Mouse (Mus musculus): ENCODE data around the gene Pdpk1. TPM values are rescaled to one million over a fixed set of nuclear protein-coding genes. Genes with fewer than 3 reads are reported as not detected.

Pdpk1 gene
- polyA plus RNA-seq, 1 experiment: 44.7 TPM

DNA sequence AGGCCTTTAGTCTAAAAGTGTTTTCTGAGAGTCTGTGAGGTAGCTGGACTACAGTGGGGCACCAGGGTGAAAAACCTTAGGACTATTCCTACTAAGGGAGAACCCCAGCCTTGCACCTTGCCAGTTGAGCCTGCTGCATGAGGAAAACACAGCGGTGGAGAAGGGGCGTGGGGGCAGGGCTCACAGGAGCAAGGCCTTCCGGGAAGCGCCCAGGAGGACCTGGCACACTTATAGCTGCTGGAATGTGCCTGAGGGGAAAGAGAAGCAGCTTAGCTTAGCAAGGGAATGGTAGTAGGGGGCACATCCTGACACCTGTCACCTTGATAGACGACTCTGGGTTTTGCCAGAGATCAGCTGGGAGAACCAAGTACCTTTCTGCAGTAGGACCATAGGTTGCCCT lies 10.7 kb upstream of the Pdpk1 start:
- TF ChIP-seq CTCF (IDR thresholded peaks at IDR 0.05; ENCODE audit: low read depth, low read length): no peak
- no peak for TF ChIP-seq EP300 (IDR thresholded peaks at IDR 0.05; ENCODE audit: insufficient read depth, low read depth, low read length)
- TF ChIP-seq POLR2A (IDR thresholded peaks at IDR 0.05; ENCODE audit: insufficient read depth, low read length): no peak
- H3K27me3 ChIP-seq (ENCODE audit: control insufficient read depth, insufficient read depth, low read length, poor library complexity, severe bottlenecking): no peaks in the 10 kb centered on the region
- H3K36me3 ChIP-seq (ENCODE audit: control insufficient read depth, insufficient read depth, low read length, poor library complexity, severe bottlenecking): 0 out of 2 replicates have a peak, but pooled peaks cover 1% of the 10 kb centered on the region
- no peaks in the 10 kb centered on the region for H3K9me3 ChIP-seq (replicated peaks; ENCODE audit: control insufficient read depth, insufficient read depth, low read length, poor library complexity, severe bottlenecking)
- no peak overlapping the region for H3K9ac ChIP-seq (ENCODE audit: low read depth, poor library complexity, severe bottlenecking)
- no peaks in the 10 kb centered on the region for H3K4me1 ChIP-seq (ENCODE audit: control insufficient read depth, insufficient read depth, low read length)
- no peak overlapping the region for H3K27ac ChIP-seq (ENCODE audit: insufficient read depth, low read length)
- H3K4me3 ChIP-seq (ENCODE audit: low read depth, low read length): no peak overlapping the region

DNA sequence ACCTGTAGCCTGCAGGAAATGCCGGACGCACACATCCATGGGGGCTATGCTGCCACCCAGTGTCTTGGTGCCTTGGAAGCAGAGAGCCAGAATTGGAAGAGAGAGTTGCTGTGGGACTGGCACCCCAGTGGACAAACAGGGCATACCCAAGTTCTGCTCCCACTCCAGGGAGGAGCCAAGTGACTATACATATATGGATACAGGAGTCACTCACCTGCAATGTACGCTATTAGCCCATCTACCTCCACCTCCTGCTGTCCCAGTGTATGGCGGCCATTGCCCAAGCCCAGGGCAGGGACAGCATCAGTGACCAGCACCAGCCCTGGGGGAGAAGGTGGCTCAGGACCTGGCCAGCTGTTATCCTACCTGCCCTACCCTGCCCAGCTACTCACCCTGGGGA lies 6.8 kb upstream of the Pdpk1 start:
- Histone ChIP-seq H3K36me3 (ENCODE audit: control insufficient read depth, insufficient read depth, low read length, poor library complexity, severe bottlenecking) (no peaks in the 10 kb centered on the region), H3K27ac (ENCODE audit: insufficient read depth, low read length) (no peak overlapping the region), H3K27me3 (ENCODE audit: control insufficient read depth, insufficient read depth, low read length, poor library complexity, severe bottlenecking) (no peaks in the 10 kb centered on the region), H3K4me1 (ENCODE audit: control insufficient read depth, insufficient read depth, low read length) (no peaks in the 10 kb centered on the region), H3K9ac (ENCODE audit: low read depth, poor library complexity, severe bottlenecking) (no peak overlapping the region), H3K4me3 (ENCODE audit: low read depth, low read length) (no peak overlapping the region), H3K9me3 (replicated peaks; ENCODE audit: control insufficient read depth, insufficient read depth, low read length, poor library complexity, severe bottlenecking) (no peaks in the 10 kb centered on the region)
- no peak for TF ChIP-seq EP300 (IDR thresholded peaks at IDR 0.05; ENCODE audit: insufficient read depth, low read depth, low read length)
- no peak for TF ChIP-seq CTCF (IDR thresholded peaks at IDR 0.05; ENCODE audit: low read depth, low read length)
- TF ChIP-seq POLR2A (IDR thresholded peaks at IDR 0.05; ENCODE audit: insufficient read depth, low read length): no peak

DNA sequence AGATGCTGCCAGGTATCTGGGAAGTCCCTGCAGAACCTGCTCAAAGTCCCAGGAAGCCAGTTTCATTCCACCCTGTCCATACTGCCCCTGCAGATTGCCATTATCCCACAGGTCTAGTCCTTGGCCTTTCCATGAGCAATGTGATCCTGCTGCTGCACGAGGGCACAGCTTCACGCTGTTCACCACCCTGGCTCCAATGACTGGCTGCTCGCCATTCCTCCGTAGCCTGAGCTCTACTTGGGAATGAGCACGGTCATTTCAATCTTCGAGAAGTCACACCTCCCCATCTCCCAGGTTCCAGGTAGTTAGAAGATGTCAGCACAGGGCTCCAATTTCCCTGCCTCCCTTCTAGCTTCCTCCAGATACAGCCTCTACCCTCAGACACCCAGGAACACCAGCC lies 6.4 kb upstream of the Pdpk1 start:
- no peaks in the 10 kb centered on the region for H3K4me1 ChIP-seq (ENCODE audit: control insufficient read depth, insufficient read depth, low read length)
- H3K36me3 ChIP-seq (ENCODE audit: control insufficient read depth, insufficient read depth, low read length, poor library complexity, severe bottlenecking): no peaks in the 10 kb centered on the region
- H3K27me3 ChIP-seq (ENCODE audit: control insufficient read depth, insufficient read depth, low read length, poor library complexity, severe bottlenecking): no peaks in the 10 kb centered on the region
- H3K9me3 ChIP-seq (replicated peaks; ENCODE audit: control insufficient read depth, insufficient read depth, low read length, poor library complexity, severe bottlenecking): no peaks in the 10 kb centered on the region
- TF ChIP-seq POLR2A (IDR thresholded peaks at IDR 0.05; ENCODE audit: insufficient read depth, low read length) (no peak), CTCF (IDR thresholded peaks at IDR 0.05; ENCODE audit: low read depth, low read length) (no peak), EP300 (IDR thresholded peaks at IDR 0.05; ENCODE audit: insufficient read depth, low read depth, low read length) (no peak)
- H3K4me3 ChIP-seq (ENCODE audit: low read depth, low read length): no peak overlapping the region
- no peak overlapping the region for H3K27ac ChIP-seq (ENCODE audit: insufficient read depth, low read length)
- no peak overlapping the region for H3K9ac ChIP-seq (ENCODE audit: low read depth, poor library complexity, severe bottlenecking)

DNA sequence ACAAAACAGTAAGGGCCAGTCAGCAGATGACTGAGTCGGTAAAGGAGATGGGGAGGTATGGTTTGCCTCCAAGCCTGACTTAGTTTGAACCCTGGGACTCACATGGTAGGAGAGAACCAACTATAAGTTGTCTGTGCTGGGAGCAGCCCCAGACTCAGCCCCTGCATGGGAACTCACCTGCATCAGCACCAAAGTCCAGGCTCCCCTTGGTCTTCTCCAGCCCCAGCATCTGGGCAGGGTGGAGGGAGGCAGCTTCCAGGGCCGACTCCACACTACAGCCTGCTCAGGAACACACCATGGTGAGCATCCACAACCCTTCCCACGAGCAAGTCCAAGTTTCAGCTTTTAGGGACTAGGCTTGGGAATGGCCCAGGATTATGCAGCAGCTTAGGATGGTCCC lies 5.7 kb upstream of the Pdpk1 start:
- Histone ChIP-seq H3K9me3 (replicated peaks; ENCODE audit: control insufficient read depth, insufficient read depth, low read length, poor library complexity, severe bottlenecking) (no peaks in the 10 kb centered on the region), H3K27me3 (ENCODE audit: control insufficient read depth, insufficient read depth, low read length, poor library complexity, severe bottlenecking) (no peaks in the 10 kb centered on the region), H3K4me1 (ENCODE audit: control insufficient read depth, insufficient read depth, low read length) (no peaks in the 10 kb centered on the region), H3K9ac (ENCODE audit: low read depth, poor library complexity, severe bottlenecking) (no peak overlapping the region), H3K27ac (ENCODE audit: insufficient read depth, low read length) (no peak overlapping the region), H3K36me3 (ENCODE audit: control insufficient read depth, insufficient read depth, low read length, poor library complexity, severe bottlenecking) (no peaks in the 10 kb centered on the region), H3K4me3 (ENCODE audit: low read depth, low read length) (no peak overlapping the region)
- TF ChIP-seq CTCF (IDR thresholded peaks at IDR 0.05; ENCODE audit: low read depth, low read length) (no peak), POLR2A (IDR thresholded peaks at IDR 0.05; ENCODE audit: insufficient read depth, low read length) (no peak)

DNA sequence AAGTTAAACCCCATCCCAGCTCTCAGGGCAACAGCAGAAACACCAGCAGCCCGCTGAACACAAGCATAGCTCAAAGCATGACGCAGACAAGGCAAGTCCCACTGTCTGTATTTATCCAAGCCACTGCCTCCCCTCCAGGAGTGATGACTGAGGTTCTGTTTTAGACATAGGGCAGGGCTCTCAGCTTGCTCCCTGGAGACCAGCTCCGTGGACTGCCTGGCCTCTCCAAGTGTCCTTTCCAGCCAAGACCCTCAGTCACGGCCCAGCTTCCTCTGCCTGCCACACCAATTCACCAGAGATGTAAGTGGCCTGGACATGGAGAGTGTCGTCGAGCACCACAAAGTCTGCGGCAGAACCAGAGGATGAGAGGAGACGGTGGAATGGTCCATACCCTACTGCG lies 5.0 kb upstream of the Pdpk1 start:
- Histone ChIP-seq H3K4me1 (ENCODE audit: control insufficient read depth, insufficient read depth, low read length) (no peaks in the 10 kb centered on the region), H3K27ac (ENCODE audit: insufficient read depth, low read length) (no peak overlapping the region), H3K9ac (ENCODE audit: low read depth, poor library complexity, severe bottlenecking) (no peak overlapping the region), H3K36me3 (ENCODE audit: control insufficient read depth, insufficient read depth, low read length, poor library complexity, severe bottlenecking) (no peaks in the 10 kb centered on the region), H3K9me3 (replicated peaks; ENCODE audit: control insufficient read depth, insufficient read depth, low read length, poor library complexity, severe bottlenecking) (no peaks in the 10 kb centered on the region), H3K4me3 (ENCODE audit: low read depth, low read length) (no peak overlapping the region), H3K27me3 (ENCODE audit: control insufficient read depth, insufficient read depth, low read length, poor library complexity, severe bottlenecking) (no peaks in the 10 kb centered on the region)
- TF ChIP-seq EP300 (IDR thresholded peaks at IDR 0.05; ENCODE audit: insufficient read depth, low read depth, low read length) (no peak), POLR2A (IDR thresholded peaks at IDR 0.05; ENCODE audit: insufficient read depth, low read length) (no peak), CTCF (IDR thresholded peaks at IDR 0.05; ENCODE audit: low read depth, low read length) (no peak)

DNA sequence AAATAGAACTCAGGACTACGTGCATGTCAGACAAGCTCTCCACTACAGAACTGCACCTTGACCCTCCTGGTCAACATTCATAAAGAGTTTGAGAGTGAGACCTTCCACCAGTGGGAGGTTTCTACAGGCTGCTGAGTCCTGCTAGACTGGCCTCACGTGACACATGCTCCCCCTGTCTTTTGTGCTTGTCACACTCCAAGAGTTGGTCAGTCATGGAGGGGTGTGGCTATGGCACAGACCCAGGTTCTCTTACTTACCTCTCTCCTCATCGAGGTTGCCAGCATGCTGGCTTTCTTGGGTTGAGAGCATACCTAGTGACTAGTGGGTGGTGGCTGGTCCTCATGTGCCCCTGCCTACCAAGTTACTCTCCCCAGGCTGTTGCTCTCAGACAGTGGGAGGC lies 3.7 kb upstream of the Pdpk1 start:
- no peaks in the 10 kb centered on the region for H3K9me3 ChIP-seq (replicated peaks; ENCODE audit: control insufficient read depth, insufficient read depth, low read length, poor library complexity, severe bottlenecking)
- no peaks in the 10 kb centered on the region for H3K27me3 ChIP-seq (ENCODE audit: control insufficient read depth, insufficient read depth, low read length, poor library complexity, severe bottlenecking)
- no peak overlapping the region for H3K27ac ChIP-seq (ENCODE audit: insufficient read depth, low read length)
- H3K4me1 ChIP-seq (ENCODE audit: control insufficient read depth, insufficient read depth, low read length): no peaks in the 10 kb centered on the region
- no peak overlapping the region for H3K9ac ChIP-seq (ENCODE audit: low read depth, poor library complexity, severe bottlenecking)
- TF ChIP-seq POLR2A (IDR thresholded peaks at IDR 0.05; ENCODE audit: insufficient read depth, low read length) (no peak), EP300 (IDR thresholded peaks at IDR 0.05; ENCODE audit: insufficient read depth, low read depth, low read length) (no peak), CTCF (IDR thresholded peaks at IDR 0.05; ENCODE audit: low read depth, low read length) (no peak)
- no peaks in the 10 kb centered on the region for H3K36me3 ChIP-seq (ENCODE audit: control insufficient read depth, insufficient read depth, low read length, poor library complexity, severe bottlenecking)
- no peak overlapping the region for H3K4me3 ChIP-seq (ENCODE audit: low read depth, low read length)
